In genomic region chr19:6910306-6910705, GRCm38 (mm10) we compare ENCODE assay signal across 10 mouse cellular contexts. TPM values are rescaled to one million over a fixed set of nuclear protein-coding genes. Genes with fewer than 3 reads are reported as not detected.
DNase-seq lines count a peak whose midpoint lies in the region; ATAC-seq and TF ChIP-seq lines count a peak whose summit lies in the region.
"Not testable (repeated sequence)": the region's sequence is repeated elsewhere in the genome, so short reads cannot be mapped to it uniquely, and the experiment has no call there.
"Had no signal": no experiment of that assay in that cellular context is flagged by ENCODE, and none has a peak within 500 bp of the region (broad histone marks: within the 10 kb centered on the region; RNA-seq: fewer than 3 reads in every experiment).

No protein-coding gene starts in this region.

- peak overlapping the region; percentile 67 for H3K9ac ChIP-seq in forebrain, embryonic 11.5 days (ENCODE audit: low read length)
- peak overlapping the region; percentile 65 for H3K9ac ChIP-seq in lung, embryonic 14.5 days

- TF ChIP-seq POLR2A in testis, adult 2 months (IDR thresholded peaks at IDR 0.05; ENCODE audit: control insufficient read depth, low read depth, low read length) = not testable (repeated sequence)

- peak overlapping the region; percentile 89 for H3K4me3 ChIP-seq in G1E (ENCODE audit: low read depth, low read length)
- H3K4me3 ChIP-seq in forebrain, embryonic 11.5 days (ENCODE audit: low read depth, low read length) = peak overlapping the region; percentile 65
- H3K4me3 ChIP-seq in lung, embryonic 14.5 days (ENCODE audit: low read depth, low read length) = peak overlapping the region; percentile 70
- H3K4me3 ChIP-seq in testis, adult 2 months (ENCODE audit: control insufficient read depth, low read depth, low read length) = peak overlapping the region; percentile 93

- DNase-seq in G1E (ENCODE audit: low spot score) = not testable (repeated sequence)
- DNase-seq in cerebellum, adult 11-12 months = peak; percentile 79
- DNase-seq in forebrain, embryonic 11.5 days (ENCODE audit: low spot score) = peak; percentile 76
- DNase-seq in kidney, postnatal 36 days = peak; percentile 57 to 76
- peak; percentile 83 for DNase-seq in lung, embryonic 14.5 days

- not testable (repeated sequence) for H3K27me3 ChIP-seq in G1E (ENCODE audit: insufficient read depth, low read length); forebrain, embryonic 11.5 days (ENCODE audit: control insufficient read depth, insufficient read depth, low read length); lung, embryonic 14.5 days (ENCODE audit: insufficient read depth, low read length); testis, adult 2 months (ENCODE audit: control insufficient read depth, insufficient read depth, low read length)

- H3K9me3 ChIP-seq in G1E (replicated peaks); forebrain, embryonic 11.5 days (ENCODE audit: control insufficient read depth, low read length); lung, embryonic 14.5 days (ENCODE audit: low read depth, low read length): not testable (repeated sequence)

- under 1% methylated on average over 30 of the region's 30 CpGs for WGBS in forebrain, embryonic 11.5 days
- WGBS in lung, embryonic 14.5 days = under 1% methylated on average over 30 of the region's 30 CpGs

- ATAC-seq in G1E (ENCODE audit: extremely low read depth, insufficient number of reproducible peaks, low FRiP score, poor library complexity, severe bottlenecking) = not testable (repeated sequence)
- peak; percentile 42 for ATAC-seq in forebrain, embryonic 11.5 days (replicated peaks; ENCODE audit: low FRiP score)
- ATAC-seq in hematopoietic stem cell, adult 5-6 weeks (replicated peaks in 1 of 2; ENCODE audit: insufficient read depth in 1 of 2, low FRiP score in 2 of 2, low TSS enrichment in 1 of 2, low read depth in 1 of 2, poor library complexity in 2 of 2, severe bottlenecking in 2 of 2) = peak; percentile 29 to 43; a peak in 3 of 4 replicates
- ATAC-seq in lung, embryonic 14.5 days (ENCODE audit: insufficient read depth) = peak; percentile 40
- ATAC-seq in monocyte, adult 5-6 weeks (replicated peaks; ENCODE audit: insufficient number of reproducible peaks, low FRiP score, low TSS enrichment, poor library complexity, severe bottlenecking) = peak; percentile 21

- peaks cover 78% of the 10 kb centered on the region for H3K36me3 ChIP-seq in G1E (replicated peaks)
- H3K36me3 ChIP-seq in forebrain, embryonic 11.5 days (ENCODE audit: control insufficient read depth, insufficient read depth, low read length) = peaks cover 11% of the 10 kb centered on the region
- peaks cover 47% of the 10 kb centered on the region for H3K36me3 ChIP-seq in lung, embryonic 14.5 days (ENCODE audit: insufficient read depth)
- not testable (repeated sequence) for H3K36me3 ChIP-seq in testis, adult 2 months (ENCODE audit: control insufficient read depth, insufficient read depth, low read length)

- H3K4me2 ChIP-seq in forebrain, embryonic 11.5 days (ENCODE audit: low read depth, low read length, severe bottlenecking) = peak overlapping the region; percentile 93
- peak overlapping the region; percentile 86 for H3K4me2 ChIP-seq in lung, embryonic 14.5 days

- TF ChIP-seq CTCF in G1E (IDR thresholded peaks at IDR 0.05; ENCODE audit: low read depth, low read length); lung, embryonic 14.5 days (IDR thresholded peaks at IDR 0.05; ENCODE audit: low read depth); testis, adult 2 months (IDR thresholded peaks at IDR 0.05; ENCODE audit: control insufficient read depth, insufficient read depth, insufficient replicate concordance, low read depth, low read length): not testable (repeated sequence)

- peaks cover 68% of the 10 kb centered on the region for H3K4me1 ChIP-seq in G1E (ENCODE audit: insufficient read depth, low read depth, low read length)
- H3K4me1 ChIP-seq in forebrain, embryonic 11.5 days (replicated peaks; ENCODE audit: control insufficient read depth, insufficient read depth, low read length) = peaks cover 15% of the 10 kb centered on the region
- H3K4me1 ChIP-seq in lung, embryonic 14.5 days (ENCODE audit: insufficient read depth) = not testable (repeated sequence)
- peaks cover 23% of the 10 kb centered on the region for H3K4me1 ChIP-seq in testis, adult 2 months (ENCODE audit: control insufficient read depth, insufficient read depth, low read length)

- H3K27ac ChIP-seq in forebrain, embryonic 11.5 days (ENCODE audit: low read depth, low read length) = peak overlapping the region; percentile 96
- H3K27ac ChIP-seq in lung, embryonic 14.5 days (ENCODE audit: low read depth) = peak overlapping the region; percentile 99
- H3K27ac ChIP-seq in testis, adult 2 months (ENCODE audit: control insufficient read depth, insufficient read depth, low read depth, low read length) = peak overlapping the region; percentile 99

RNA-seq across cellular contexts. Expression of gene Prdx5, which starts 0.4 kb away (rescaled TPM):
- total RNA-seq in G1E (2014; fragmentation: Nextera tagmentation) = 53.7 and 59.2 TPM in 2 replicates
- 210 and 225 TPM in 2 replicates for total RNA-seq in G1E (2017)
- polyA plus RNA-seq in G1E (2012) = 208 and 211 TPM in 2 replicates
- 105 and 106 TPM in 2 replicates for polyA plus RNA-seq in forebrain, embryonic 11.5 days (2014; fragmentation: Nextera tagmentation; extraction: Ambion mirVana)
- 282 and 414 TPM in 2 replicates for total RNA-seq in hematopoietic stem cell, adult 5-6 weeks (2017)
- polyA plus RNA-seq in lung, embryonic 14.5 days (2014; fragmentation: Nextera tagmentation; extraction: Ambion mirVana) = 151 and 153 TPM in 2 replicates
- total RNA-seq in monocyte, adult 5-6 weeks (2017) = 520 to 936 TPM (median 803 TPM) in 3 replicates
- polyA plus RNA-seq in testis, adult 2 months (2012; rRNA removed) = 120 and 133 TPM in 2 replicates

RNA-seq across cellular contexts. Expression of gene Trmt112, which starts 0.8 kb away (rescaled TPM):
- 191 and 244 TPM in 2 replicates for total RNA-seq in G1E (2014; fragmentation: Nextera tagmentation)
- total RNA-seq in G1E (2017) = 286 and 298 TPM in 2 replicates
- 261 and 287 TPM in 2 replicates for polyA plus RNA-seq in G1E (2012)
- polyA plus RNA-seq in forebrain, embryonic 11.5 days (2014; fragmentation: Nextera tagmentation; extraction: Ambion mirVana) = 144 and 152 TPM in 2 replicates
- 249 and 328 TPM in 2 replicates for total RNA-seq in hematopoietic stem cell, adult 5-6 weeks (2017)
- polyA plus RNA-seq in lung, embryonic 14.5 days (2014; fragmentation: Nextera tagmentation; extraction: Ambion mirVana) = 151 and 155 TPM in 2 replicates
- 84.5 to 135 TPM (median 85.6 TPM) in 3 replicates for total RNA-seq in monocyte, adult 5-6 weeks (2017)
- 52.9 and 64.6 TPM in 2 replicates for polyA plus RNA-seq in testis, adult 2 months (2012; rRNA removed)

RNA-seq across cellular contexts. Expression of gene Esrra, which starts 11.3 kb away (rescaled TPM):
- total RNA-seq in G1E (2014; fragmentation: Nextera tagmentation) = 10.0 and 17.9 TPM in 2 replicates
- 21.1 and 25.6 TPM in 2 replicates for total RNA-seq in G1E (2017)
- 42.6 and 46.9 TPM in 2 replicates for polyA plus RNA-seq in G1E (2012)
- 5.4 TPM in 2 replicates for polyA plus RNA-seq in forebrain, embryonic 11.5 days (2014; fragmentation: Nextera tagmentation; extraction: Ambion mirVana)
- total RNA-seq in hematopoietic stem cell, adult 5-6 weeks (2017) = 15.3 and 16.0 TPM in 2 replicates
- 3.1 and 4.2 TPM in 2 replicates for polyA plus RNA-seq in lung, embryonic 14.5 days (2014; fragmentation: Nextera tagmentation; extraction: Ambion mirVana)
- total RNA-seq in monocyte, adult 5-6 weeks (2017) = 39.1 to 50.2 TPM (median 46.8 TPM) in 3 replicates
- polyA plus RNA-seq in testis, adult 2 months (2012; rRNA removed) = 13.3 and 16.6 TPM in 2 replicates

RNA-seq across cellular contexts. Expression of gene Catsperz, which starts 14.9 kb away (rescaled TPM):
- total RNA-seq in G1E (2014; fragmentation: Nextera tagmentation) (not detected in 2 replicates), G1E (2017) (0.11 TPM in 1 of 2 replicates, not detected in the other)
- not detected in 2 replicates for polyA plus RNA-seq in G1E (2012)
- not detected in 2 replicates for polyA plus RNA-seq in forebrain, embryonic 11.5 days (2014; fragmentation: Nextera tagmentation; extraction: Ambion mirVana)
- total RNA-seq in hematopoietic stem cell, adult 5-6 weeks (2017) = not detected in 2 replicates
- polyA plus RNA-seq in lung, embryonic 14.5 days (2014; fragmentation: Nextera tagmentation; extraction: Ambion mirVana) = 2.2 and 2.3 TPM in 2 replicates
- total RNA-seq in monocyte, adult 5-6 weeks (2017) = not detected in 3 replicates
- polyA plus RNA-seq in testis, adult 2 months (2012; rRNA removed) = 1,294 and 1,426 TPM in 2 replicates
- total RNA-seq: adrenal gland, postnatal 25 days; gastrocnemius, adult 18-20 months had no signal

RNA-seq across cellular contexts. Expression of gene Kcnk4, which starts 24.0 kb away (rescaled TPM):
- total RNA-seq in G1E (2014; fragmentation: Nextera tagmentation) = not detected in 2 replicates
- total RNA-seq in G1E (2017) = 0.23 TPM in 1 of 2 replicates, not detected in the other
- 0.05 TPM in 1 of 2 replicates, not detected in the other for polyA plus RNA-seq in G1E (2012)
- not detected in 2 replicates for polyA plus RNA-seq in forebrain, embryonic 11.5 days (2014; fragmentation: Nextera tagmentation; extraction: Ambion mirVana)
- not detected in 2 replicates for total RNA-seq in hematopoietic stem cell, adult 5-6 weeks (2017)
- 0.17 and 0.38 TPM in 2 replicates for polyA plus RNA-seq in lung, embryonic 14.5 days (2014; fragmentation: Nextera tagmentation; extraction: Ambion mirVana)
- total RNA-seq in monocyte, adult 5-6 weeks (2017) = not detected in 3 replicates
- 1.3 and 1.5 TPM in 2 replicates for polyA plus RNA-seq in testis, adult 2 months (2012; rRNA removed)
- total RNA-seq: gastrocnemius, adult 18-20 months had no signal
